Comparison of ENCODE assay signal across 8 mouse cellular contexts in the genomic region with DNA sequence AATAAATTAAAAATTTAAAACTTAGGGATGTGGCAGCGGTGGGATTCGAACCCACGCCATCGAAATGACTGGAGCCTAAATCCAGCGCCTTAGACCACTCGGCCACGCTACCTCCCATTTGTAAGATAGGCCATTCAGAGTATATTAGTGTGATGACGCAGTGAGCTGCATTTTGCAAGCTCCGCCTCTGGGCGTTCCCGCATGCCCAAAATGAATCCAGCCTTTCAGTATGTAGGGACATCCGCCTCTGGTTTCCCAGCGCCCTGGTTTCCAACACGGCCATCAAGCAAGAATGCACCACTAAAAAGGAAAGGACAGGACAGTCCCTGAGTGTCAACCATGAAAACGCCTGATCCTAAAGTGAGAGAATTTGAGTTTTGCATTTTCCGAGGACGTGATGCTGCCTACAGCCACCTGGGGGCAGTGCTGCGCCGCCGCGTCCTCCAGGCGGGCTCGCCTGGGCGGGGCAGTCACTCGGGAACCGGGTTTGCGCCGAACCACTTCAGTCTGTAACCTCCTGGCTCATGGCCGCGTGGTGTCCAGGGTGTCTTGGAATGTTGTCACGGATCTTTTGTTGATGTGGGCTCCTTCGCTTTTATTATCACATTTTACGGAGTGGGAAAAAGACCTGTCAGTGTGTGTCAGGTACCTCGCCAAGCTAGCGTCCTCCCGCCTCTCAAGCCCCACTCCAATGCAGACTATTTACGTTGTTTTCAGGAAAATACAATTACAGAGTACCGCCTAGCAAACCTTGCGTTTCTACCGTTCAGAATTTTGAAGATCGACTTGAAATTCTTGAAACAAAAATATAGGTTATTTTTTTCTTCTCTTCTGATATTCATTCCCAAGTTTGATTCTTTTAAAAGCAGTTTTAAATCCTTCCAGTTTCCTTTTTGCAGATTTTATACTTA. TPM values are rescaled to one million over a fixed set of nuclear protein-coding genes. Genes with fewer than 3 reads are reported as not detected.
DNase-seq lines count a peak whose midpoint lies in the region; ATAC-seq and TF ChIP-seq lines count a peak whose summit lies in the region.

No protein-coding gene starts in this region.

- no peaks in the 10 kb centered on the region for H3K36me3 ChIP-seq in hindbrain, embryonic 12.5 days

- H3K4me1 ChIP-seq in hindbrain, embryonic 12.5 days = peaks cover 9% of the 10 kb centered on the region; the same call in 1 of the 2 replicates

- in situ Hi-C loops in Patski (cut with MboI; ENCODE audit: low pct_unique_long_range_greater_than_20kb) = loop anchor here (10.0 kb wide), 1 partner anchor 289 kb away; no protein-coding TSS in a partner anchor

- WGBS in hindbrain, embryonic 12.5 days = under 1% methylated on average over 41 of the region's 41 CpGs

- TF ChIP-seq CTCF in Patski (IDR thresholded peaks at IDR 0.05) = peak; percentile 100

- H3K4me2 ChIP-seq in hindbrain, embryonic 12.5 days (replicated peaks) = peak overlapping the region; percentile 51

- peak overlapping the region; percentile 39; the same call in 1 of the 2 replicates for H3K9ac ChIP-seq in hindbrain, embryonic 12.5 days

- CTCF ChIA-PET in Patski (lab: Charles Lee) = interaction anchor here (0.6 to 2.7 kb wide), 22 partner anchors 12 to 277 kb away, joined by 3 to 25 read pairs (median 4); a partner anchor contains a TSS

- POLR2A ChIA-PET in Patski (lab: Charles Lee) = interaction anchor here (2.4 kb wide), 1 partner anchor 81 kb away, joined by 13 read pairs; a partner anchor contains a TSS

- H3K27ac ChIP-seq in hindbrain, embryonic 12.5 days = peak overlapping the region; percentile 71

- H3K27me3 ChIP-seq in Patski = no peaks in the 10 kb centered on the region
- H3K27me3 ChIP-seq in hindbrain, embryonic 12.5 days = peaks cover 21% of the 10 kb centered on the region

- ATAC-seq in Patski = peak; percentile 92
- ATAC-seq in hindbrain, embryonic 12.5 days (ENCODE audit: low FRiP score) = peak; percentile 92

- peak; percentile 82 for DNase-seq in Patski (ENCODE audit: low read depth, low spot score)
- DNase-seq in cerebellum, postnatal 10 days = peak; percentile 96 to 99
- peak; percentile 82 to 93 for DNase-seq in frontal cortex, postnatal 10 days (ENCODE audit: low spot score in 2 of 2)
- peak; percentile 98 to 99 for DNase-seq in layer of hippocampus, postnatal 14 days (ENCODE audit: low spot score in 2 of 2)
- DNase-seq in lung, postnatal 10 days = peak; percentile 96
- DNase-seq in ovary, postnatal 14 days (ENCODE audit: low spot score) = peak; percentile 99
- DNase-seq in thymus, postnatal 10 days (ENCODE audit: low spot score in 2 of 2) = peak; percentile 88 to 97

- no peaks in the 10 kb centered on the region for H3K9me3 ChIP-seq in hindbrain, embryonic 12.5 days (replicated peaks)

- H3K4me3 ChIP-seq in hindbrain, embryonic 12.5 days = peak overlapping the region; percentile 55

RNA-seq across cellular contexts. Expression of a gene that starts 6.9 kb away (rescaled TPM):
- 21.8 TPM for polyA plus RNA-seq in Patski (2021)
- 32.5 and 34.8 TPM in 2 replicates for polyA plus RNA-seq in hindbrain, embryonic 12.5 days (2016; fragmentation: Nextera tagmentation; extraction: Ambion mirVana)
- total RNA-seq in layer of hippocampus, postnatal 14 days (2021) = 10 to 100 TPM; 35.5 to 38.1 TPM

RNA-seq across cellular contexts. Expression of a gene that starts 23.5 kb away (rescaled TPM):
- not detected for polyA plus RNA-seq in Patski (2021)
- not detected in 2 replicates for polyA plus RNA-seq in hindbrain, embryonic 12.5 days (2016; fragmentation: Nextera tagmentation; extraction: Ambion mirVana)
- not detected for total RNA-seq in layer of hippocampus, postnatal 14 days (2021)

Comparison
In these comparisons a context has a peak if more than half of its experiments do, and no peak if none do; other contexts are left out.
1. Peak in every context shown above with its lines: DNase-seq, ATAC-seq, H3K4me3 ChIP-seq and H3K27ac ChIP-seq.